Mouse (Mus musculus): Measurements from ENCODE around the gene Med25. TPM values are rescaled to one million over a fixed set of nuclear protein-coding genes. Genes with fewer than 3 reads are reported as not detected.

Med25 gene
- polyA plus RNA-seq, 1 experiment from 2014 or later: 145 TPM

GRCm38 (mm10) chr7:44850789-44851624, 41.5 kb downstream of the Med25 start:
- Histone ChIP-seq H3K4me3 (peak overlapping the region; percentile 81), H3K36me3 (ENCODE audit: poor library complexity, severe bottlenecking) (peaks cover 23% of the 10 kb centered on the region), H3K4me1 (peaks cover 59% of the 10 kb centered on the region), H3K4me2 (peak overlapping the region; percentile 78), H3K9ac (peak overlapping the region; percentile 83), H3K9me3 (replicated peaks) (no peaks in the 10 kb centered on the region), H3K27ac (peak overlapping the region; percentile 98; the same call in 1 of the 2 replicates), H3K27me3 (no peaks in the 10 kb centered on the region)
- 82% methylated on average over 8 of the region's 8 CpGs for WGBS
- ATAC-seq: no peak

GRCm38 (mm10) chr7:44850146-44850545, 42.4 kb downstream of the Med25 start:
- H3K27ac ChIP-seq: peak overlapping the region; percentile 98
- H3K9ac ChIP-seq: peak overlapping the region; percentile 83
- peak overlapping the region; percentile 81 for H3K4me3 ChIP-seq
- peaks cover 54% of the 10 kb centered on the region for H3K4me1 ChIP-seq
- under 1% methylated on average over 33 of the region's 33 CpGs for WGBS
- peak; percentile 36 for ATAC-seq
- peaks cover 32% of the 10 kb centered on the region for H3K36me3 ChIP-seq (ENCODE audit: poor library complexity, severe bottlenecking)
- H3K9me3 ChIP-seq (replicated peaks): no peaks in the 10 kb centered on the region
- H3K27me3 ChIP-seq: no peaks in the 10 kb centered on the region
- peak overlapping the region; percentile 78 for H3K4me2 ChIP-seq

DNA sequence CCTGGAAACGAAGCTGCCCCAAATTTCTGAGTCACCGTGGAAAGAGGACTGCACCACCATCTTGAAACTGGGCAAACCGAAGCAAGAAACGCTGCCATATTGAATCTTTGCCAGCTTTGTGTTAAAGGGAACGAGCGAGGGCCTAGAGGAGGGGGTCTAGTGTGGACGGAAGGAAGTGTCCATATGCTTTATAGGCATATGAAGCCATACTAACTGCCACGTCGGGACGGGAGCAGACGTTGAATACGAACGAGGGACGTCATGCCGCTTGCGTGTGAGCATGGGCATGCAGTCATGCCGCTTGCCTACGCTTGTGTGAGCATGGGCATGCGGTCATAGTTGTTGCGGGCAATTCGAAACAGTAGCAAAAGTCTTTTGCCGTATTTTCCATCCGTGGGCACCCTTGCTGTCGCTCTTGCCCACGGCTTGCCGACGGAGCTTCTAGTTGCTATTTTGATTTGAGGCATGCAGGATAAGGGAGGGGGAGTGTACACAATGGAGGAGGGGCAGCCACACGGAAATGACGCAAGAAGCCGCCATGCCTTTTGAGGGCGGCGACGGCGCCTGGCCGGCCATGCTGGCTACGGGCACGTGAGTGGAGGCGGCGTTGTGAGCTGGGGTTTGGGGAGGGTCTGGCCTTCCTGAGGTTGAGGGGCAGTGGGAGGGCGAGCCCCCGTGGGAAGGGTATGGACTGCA, 42.9 kb downstream of the Med25 start:
- H3K27ac ChIP-seq: peak overlapping the region; percentile 98
- peak; percentile 77 for ATAC-seq
- H3K9ac ChIP-seq: peak overlapping the region; percentile 83
- no peaks in the 10 kb centered on the region for H3K9me3 ChIP-seq (replicated peaks)
- peak overlapping the region; percentile 81 for H3K4me3 ChIP-seq
- peaks cover 48% of the 10 kb centered on the region for H3K4me1 ChIP-seq
- under 1% methylated on average over 41 of the region's 41 CpGs for WGBS
- H3K36me3 ChIP-seq (ENCODE audit: poor library complexity, severe bottlenecking): peaks cover 38% of the 10 kb centered on the region
- H3K27me3 ChIP-seq: no peaks in the 10 kb centered on the region
- H3K4me2 ChIP-seq: peak overlapping the region; percentile 78

DNA sequence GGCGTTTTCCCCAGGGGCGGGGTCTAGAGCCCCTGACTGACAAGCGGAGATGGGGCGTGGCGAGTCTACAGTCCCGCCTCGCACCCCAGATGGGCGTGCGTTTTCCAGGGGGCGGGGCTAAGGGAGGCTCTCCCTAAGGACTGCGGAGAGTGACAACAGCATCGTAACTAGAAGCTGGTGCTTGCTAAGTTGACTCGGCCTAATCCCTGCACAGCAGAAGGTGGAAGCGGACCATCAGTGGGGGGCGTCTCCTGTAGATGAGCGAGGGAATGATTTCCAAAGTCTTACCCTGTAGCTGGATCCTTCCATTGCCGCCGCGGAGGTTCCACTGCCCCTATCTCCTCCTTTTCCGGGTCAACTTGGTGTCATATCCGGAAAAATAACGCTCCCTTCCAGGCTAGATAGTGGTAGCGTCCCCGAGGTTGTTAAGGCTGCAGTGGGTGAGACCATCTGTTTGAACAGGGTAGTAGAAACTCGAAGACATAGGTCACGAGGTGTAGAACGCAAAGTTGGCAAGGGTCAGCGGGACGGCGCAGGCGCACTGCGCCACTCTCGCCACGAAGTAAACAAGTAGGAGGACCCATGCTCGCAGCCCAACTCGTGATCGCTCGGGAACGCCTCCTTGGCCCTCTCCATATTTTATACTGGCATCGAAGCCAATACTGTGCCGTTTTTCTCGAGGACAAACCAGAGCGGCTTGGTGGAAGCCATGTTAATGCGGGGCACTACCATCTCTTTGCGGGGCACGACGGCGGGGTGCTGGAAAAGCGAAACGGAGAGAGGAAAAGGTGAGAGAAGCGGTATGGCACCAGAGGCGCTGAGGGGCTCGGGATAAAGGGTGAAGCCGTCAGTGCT, 43.7 kb downstream of the Med25 start, which contains the start of the genes Akt1s1 and Tbc1d17:
Gene Akt1s1, plus strand, starts transcription at position 431 of the 855 bp plus-strand sequence.
Gene Tbc1d17, minus strand, starts transcription at position 519 of the 855 bp plus-strand sequence.
- peak within 1 kb of the TSS; percentile 83 for H3K9ac ChIP-seq
- H3K4me2 ChIP-seq: peak within 1 kb of the TSS; percentile 78
- H3K27ac ChIP-seq: peak within 1 kb of the TSS; percentile 98
- peak; percentile 89 for ATAC-seq
- no peaks in the 10 kb centered on the region for H3K9me3 ChIP-seq (replicated peaks)
- H3K36me3 ChIP-seq (ENCODE audit: poor library complexity, severe bottlenecking): peaks cover 45% of the 10 kb centered on the region
- WGBS: under 1% methylated on average over 54 of the region's 54 CpGs
- H3K27me3 ChIP-seq: no peaks in the 10 kb centered on the region
- peaks cover 40% of the 10 kb centered on the region for H3K4me1 ChIP-seq
- H3K4me3 ChIP-seq: peak within 1 kb of the TSS; percentile 81

- ATAC-seq: no peak
- Histone ChIP-seq H3K4me1 (peaks cover 31% of the 10 kb centered on the region), H3K27ac (peak overlapping the region; percentile 98; the same call in 1 of the 2 replicates), H3K4me2 (peak overlapping the region; percentile 78), H3K36me3 (ENCODE audit: poor library complexity, severe bottlenecking) (peaks cover 49% of the 10 kb centered on the region), H3K4me3 (peak overlapping the region; percentile 81), H3K9ac (peak overlapping the region; percentile 65), H3K9me3 (replicated peaks) (no peaks in the 10 kb centered on the region), H3K27me3 (no peaks in the 10 kb centered on the region)
- 80% methylated on average over 5 of the region's 5 CpGs for WGBS
Observed at GRCm38 (mm10) chr7:44847772-44848171, 44.7 kb downstream of the Med25 start.

DNA sequence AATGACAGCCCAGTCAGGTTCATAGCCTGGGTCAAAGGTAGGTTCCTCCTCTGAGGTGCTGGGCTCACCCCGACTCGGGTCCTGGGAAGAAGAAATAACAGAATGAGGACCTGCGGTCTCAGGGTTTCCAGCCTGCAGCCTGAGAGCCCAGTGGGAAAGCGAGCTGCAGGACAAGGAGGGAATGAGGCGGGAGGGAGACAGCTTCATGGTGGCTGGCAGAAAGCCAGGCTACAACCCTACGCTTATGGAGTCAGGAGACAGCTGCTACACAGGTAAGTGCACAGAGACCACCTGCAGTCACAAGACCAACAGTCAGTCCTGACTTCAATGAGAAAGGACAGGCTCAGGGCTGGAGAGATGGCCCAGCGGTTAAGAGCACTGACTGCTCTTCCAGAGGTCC, 45.7 kb downstream of the Med25 start:
- peaks cover 54% of the 10 kb centered on the region for H3K36me3 ChIP-seq (ENCODE audit: poor library complexity, severe bottlenecking)
- H3K27me3 ChIP-seq: no peaks in the 10 kb centered on the region
- no peak overlapping the region for H3K27ac ChIP-seq
- 92% methylated on average over 7 of the region's 7 CpGs for WGBS
- H3K4me1 ChIP-seq: peaks cover 25% of the 10 kb centered on the region
- no peak overlapping the region for H3K4me2 ChIP-seq
- 0 out of 2 replicates have a peak overlapping the region, but pooled peaks have one; percentile 2 for H3K9ac ChIP-seq
- ATAC-seq: no peak
- no peak overlapping the region for H3K4me3 ChIP-seq
- no peaks in the 10 kb centered on the region for H3K9me3 ChIP-seq (replicated peaks)

DNA sequence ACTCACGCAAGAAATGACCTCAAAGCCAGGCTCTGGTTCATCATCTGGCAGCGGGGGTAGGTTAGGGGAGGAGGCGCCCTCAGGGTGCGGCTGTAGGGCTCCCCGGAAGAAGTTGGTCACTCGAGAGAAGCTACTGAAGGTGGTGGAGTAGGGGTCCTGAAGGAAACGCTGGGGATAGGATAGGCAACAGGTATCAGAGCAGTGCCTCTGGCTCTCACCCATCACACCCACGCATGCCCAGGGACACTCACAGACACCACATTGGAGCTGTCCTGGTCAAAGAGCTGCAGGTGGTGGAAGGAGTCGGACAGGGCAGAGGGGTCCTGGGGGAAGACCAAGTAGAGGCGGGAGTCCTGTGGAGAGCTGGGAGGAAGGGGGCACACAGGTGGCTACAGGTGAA, 47.5 kb downstream of the Med25 start:
- Histone ChIP-seq H3K9ac (no peak overlapping the region), H3K36me3 (ENCODE audit: poor library complexity, severe bottlenecking) (peaks cover 68% of the 10 kb centered on the region), H3K4me3 (no peak overlapping the region), H3K27me3 (peaks cover 16% of the 10 kb centered on the region), H3K4me1 (peaks cover 13% of the 10 kb centered on the region), H3K4me2 (no peak overlapping the region), H3K9me3 (replicated peaks) (no peaks in the 10 kb centered on the region), H3K27ac (no peak overlapping the region)
- no peak for ATAC-seq
- WGBS: 93% methylated on average over 10 of the region's 10 CpGs

DNA sequence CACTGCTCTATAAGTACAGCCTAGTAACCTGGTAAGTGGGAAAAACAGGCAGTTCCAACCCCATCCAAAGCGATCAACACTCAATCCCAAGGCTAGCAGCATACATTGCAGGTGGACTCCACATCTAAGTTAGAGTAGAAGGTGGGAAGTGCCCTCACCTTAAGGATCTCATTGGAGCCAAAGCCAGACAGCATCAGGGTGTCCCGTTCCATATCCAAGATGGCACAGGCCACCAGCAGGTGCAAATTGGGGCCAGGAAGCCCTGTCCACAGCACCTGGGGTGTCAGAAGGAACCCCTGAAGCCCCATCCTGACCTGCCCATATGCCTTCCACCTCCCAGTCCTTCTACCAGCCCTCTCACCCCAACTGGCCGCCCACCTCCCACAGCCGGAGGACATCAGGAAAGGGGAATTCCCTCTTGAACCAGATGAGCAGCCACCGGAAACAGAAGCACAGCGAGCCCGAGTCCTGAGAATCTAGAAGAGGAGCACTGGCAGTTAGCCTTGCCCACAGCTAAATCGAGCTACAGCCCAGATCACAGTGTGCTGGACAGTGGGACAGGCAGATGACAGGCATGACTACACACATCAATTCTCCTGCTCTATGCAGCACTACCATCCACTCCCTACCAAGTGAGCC, 50.6 kb downstream of the Med25 start:
- Histone ChIP-seq H3K9ac (no peak overlapping the region), H3K4me1 (peaks cover 12% of the 10 kb centered on the region), H3K4me3 (no peak overlapping the region), H3K9me3 (replicated peaks) (no peaks in the 10 kb centered on the region), H3K36me3 (ENCODE audit: poor library complexity, severe bottlenecking) (peaks cover 70% of the 10 kb centered on the region), H3K4me2 (no peak overlapping the region), H3K27ac (no peak overlapping the region), H3K27me3 (peaks cover 35% of the 10 kb centered on the region)
- WGBS: 94% methylated on average over 8 of the region's 8 CpGs
- ATAC-seq: no peak

GRCm38 (mm10) chr7:44840426-44840825, 52.1 kb downstream of the Med25 start:
- H3K9ac ChIP-seq: no peak overlapping the region
- H3K27me3 ChIP-seq: peaks cover 35% of the 10 kb centered on the region
- H3K9me3 ChIP-seq (replicated peaks): no peaks in the 10 kb centered on the region
- no peak for ATAC-seq
- no peak overlapping the region for H3K27ac ChIP-seq
- H3K36me3 ChIP-seq (ENCODE audit: poor library complexity, severe bottlenecking): peaks cover 56% of the 10 kb centered on the region
- H3K4me2 ChIP-seq: no peak overlapping the region
- peaks cover 12% of the 10 kb centered on the region for H3K4me1 ChIP-seq
- WGBS: 55% methylated on average over 14 of the region's 14 CpGs
- H3K4me3 ChIP-seq: 0 out of 2 replicates have a peak overlapping the region, but pooled peaks have one; percentile 31

DNA sequence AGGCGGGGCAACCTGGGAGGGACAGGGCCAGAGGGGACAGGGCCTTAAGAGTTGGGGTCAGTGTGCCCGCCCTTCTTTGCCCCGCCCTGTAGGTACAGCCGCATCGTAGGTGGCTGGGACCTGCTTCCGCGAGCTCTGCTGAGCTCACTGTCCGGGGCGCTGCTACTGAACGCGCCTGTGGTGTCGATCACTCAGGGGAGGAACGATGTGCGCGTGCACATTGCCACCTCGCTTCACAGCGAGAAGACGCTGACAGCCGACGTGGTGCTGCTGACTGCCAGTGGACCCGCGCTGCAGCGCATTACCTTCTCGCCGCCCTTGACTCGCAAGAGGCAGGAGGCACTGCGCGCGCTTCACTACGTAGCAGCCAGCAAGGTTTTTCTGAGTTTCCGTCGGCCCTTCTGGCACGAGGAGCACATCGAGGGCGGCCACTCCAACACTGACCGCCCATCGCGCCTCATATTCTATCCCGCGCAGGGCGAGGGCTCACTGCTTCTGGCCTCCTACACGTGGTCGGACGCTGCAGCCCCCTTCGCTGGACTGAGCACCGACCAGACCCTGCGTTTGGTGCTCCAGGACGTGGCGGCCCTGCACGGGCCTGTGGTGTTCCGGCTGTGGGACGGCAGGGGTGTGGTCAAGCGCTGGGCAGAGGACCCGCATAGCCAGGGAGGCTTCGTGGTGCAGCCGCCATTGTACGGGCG, 52.9 kb downstream of the Med25 start:
- Histone ChIP-seq H3K27ac (no peak overlapping the region), H3K9ac (peak overlapping the region; percentile 60), H3K4me3 (peak overlapping the region; percentile 31), H3K4me2 (peak overlapping the region; percentile 62), H3K36me3 (ENCODE audit: poor library complexity, severe bottlenecking) (peaks cover 48% of the 10 kb centered on the region), H3K9me3 (replicated peaks) (no peaks in the 10 kb centered on the region), H3K4me1 (peaks cover 12% of the 10 kb centered on the region), H3K27me3 (peaks cover 35% of the 10 kb centered on the region)
- WGBS: 2% methylated on average over 52 of the region's 58 CpGs
- ATAC-seq: peak; percentile 62

DNA sequence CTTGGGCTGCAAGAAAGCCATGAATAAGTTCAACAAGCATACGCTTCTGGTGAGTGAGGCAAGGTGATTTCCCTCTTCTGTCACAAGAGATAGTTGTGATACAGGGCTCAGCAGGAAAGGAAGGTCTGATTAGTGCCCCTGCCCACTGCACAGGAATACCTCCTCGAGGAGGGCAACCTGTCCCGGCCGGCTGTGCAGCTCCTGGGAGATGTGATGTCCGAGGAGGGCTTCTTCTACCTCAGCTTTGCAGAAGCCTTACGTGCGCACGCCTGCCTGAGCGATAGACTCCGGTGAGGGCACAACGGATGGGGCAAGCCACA, 53.4 kb downstream of the Med25 start:
- peaks cover 35% of the 10 kb centered on the region for H3K27me3 ChIP-seq
- H3K9me3 ChIP-seq (replicated peaks): no peaks in the 10 kb centered on the region
- 32% methylated on average over 11 of the region's 11 CpGs for WGBS
- H3K27ac ChIP-seq: no peak overlapping the region
- H3K4me2 ChIP-seq: peak overlapping the region; percentile 62
- H3K4me3 ChIP-seq: peak overlapping the region; percentile 31
- peaks cover 12% of the 10 kb centered on the region for H3K4me1 ChIP-seq
- peaks cover 43% of the 10 kb centered on the region for H3K36me3 ChIP-seq (ENCODE audit: poor library complexity, severe bottlenecking)
- no peak for ATAC-seq
- peak overlapping the region; percentile 60 for H3K9ac ChIP-seq
